Mouse (Mus musculus): Measurements from ENCODE around the gene Narf. TPM values are rescaled to one million over a fixed set of nuclear protein-coding genes. Genes with fewer than 3 reads are reported as not detected.

Narf gene
- 26.2 TPM for polyA plus RNA-seq (2014; fragmentation: Illumina TruSeq; extraction: RNeasy Lipid Tissue Mini Kit (QIAGEN cat#74804); ENCODE audit: low read depth, low replicate concordance)

GRCm38 (mm10) chr11:121236564-121237344 lies at the start of gene Narf:
Gene Narf (plus strand): TSS chr11:121237253.

GRCm38 (mm10) chr11:121204161-121205006 lies 32.7 kb upstream of the Narf start, which contains the start of the genes Hexdc and Ogfod3:
Gene Hexdc (plus strand): TSS chr11:121204433.
Gene Ogfod3 (minus strand): TSS chr11:121204711.

GRCm38 (mm10) chr11:121229018-121229439 lies 8.0 kb upstream of the Narf start, which contains the start of gene Cybc1:
Gene Cybc1 (minus strand): TSS chr11:121229322.

GRCm38 (mm10) chr11:121259160-121260100 lies 22.4 kb downstream of the Narf start, which contains the start of gene Foxk2:
Gene Foxk2 (plus strand): TSS chr11:121259990.

Other genes with a start within 250 kb of the Narf start
- 69.7 TPM for gene Csnk1d, start 245.9 kb upstream of the Narf start, polyA plus RNA-seq (2014; fragmentation: Illumina TruSeq; extraction: RNeasy Lipid Tissue Mini Kit (QIAGEN cat#74804); ENCODE audit: low read depth, low replicate concordance)
- not detected for gene Cd7, start 197.8 kb upstream of the Narf start, polyA plus RNA-seq (2014; fragmentation: Illumina TruSeq; extraction: RNeasy Lipid Tissue Mini Kit (QIAGEN cat#74804); ENCODE audit: low read depth, low replicate concordance)
- 278 TPM for gene Sectm1b, start 173.7 kb upstream of the Narf start, polyA plus RNA-seq (2014; fragmentation: Illumina TruSeq; extraction: RNeasy Lipid Tissue Mini Kit (QIAGEN cat#74804); ENCODE audit: low read depth, low replicate concordance)
- gene Sectm1a, start 156.0 kb upstream of the Narf start, polyA plus RNA-seq (2014; fragmentation: Illumina TruSeq; extraction: RNeasy Lipid Tissue Mini Kit (QIAGEN cat#74804); ENCODE audit: low read depth, low replicate concordance), result 6.2 TPM
- not detected for gene Tex19.2, start 118.6 kb upstream of the Narf start, polyA plus RNA-seq (2014; fragmentation: Illumina TruSeq; extraction: RNeasy Lipid Tissue Mini Kit (QIAGEN cat#74804); ENCODE audit: low read depth, low replicate concordance)
- gene Tex19.1, start 91.1 kb upstream of the Narf start, polyA plus RNA-seq (2014; fragmentation: Illumina TruSeq; extraction: RNeasy Lipid Tissue Mini Kit (QIAGEN cat#74804); ENCODE audit: low read depth, low replicate concordance), result not detected
- gene Uts2r, start 77.0 kb upstream of the Narf start, polyA plus RNA-seq (2014; fragmentation: Illumina TruSeq; extraction: RNeasy Lipid Tissue Mini Kit (QIAGEN cat#74804); ENCODE audit: low read depth, low replicate concordance), result not detected
- 11.2 TPM for gene Hexdc, start 32.8 kb upstream of the Narf start, polyA plus RNA-seq (2014; fragmentation: Illumina TruSeq; extraction: RNeasy Lipid Tissue Mini Kit (QIAGEN cat#74804); ENCODE audit: low read depth, low replicate concordance)
- gene Ogfod3, start 32.5 kb upstream of the Narf start, polyA plus RNA-seq (2014; fragmentation: Illumina TruSeq; extraction: RNeasy Lipid Tissue Mini Kit (QIAGEN cat#74804); ENCODE audit: low read depth, low replicate concordance), result 2.3 TPM
- 13.2 TPM for gene Cybc1, start 7.9 kb upstream of the Narf start, polyA plus RNA-seq (2014; fragmentation: Illumina TruSeq; extraction: RNeasy Lipid Tissue Mini Kit (QIAGEN cat#74804); ENCODE audit: low read depth, low replicate concordance)
- gene Foxk2, start 22.7 kb downstream of the Narf start, polyA plus RNA-seq (2014; fragmentation: Illumina TruSeq; extraction: RNeasy Lipid Tissue Mini Kit (QIAGEN cat#74804); ENCODE audit: low read depth, low replicate concordance), result 12.0 TPM
- 65.0 TPM for gene Wdr45b, start 117.2 kb downstream of the Narf start, polyA plus RNA-seq (2014; fragmentation: Illumina TruSeq; extraction: RNeasy Lipid Tissue Mini Kit (QIAGEN cat#74804); ENCODE audit: low read depth, low replicate concordance)
- 2.1 TPM for gene Rab40b, start 151.0 kb downstream of the Narf start, polyA plus RNA-seq (2014; fragmentation: Illumina TruSeq; extraction: RNeasy Lipid Tissue Mini Kit (QIAGEN cat#74804); ENCODE audit: low read depth, low replicate concordance)
- gene Fn3krp, start 184.1 kb downstream of the Narf start, polyA plus RNA-seq (2014; fragmentation: Illumina TruSeq; extraction: RNeasy Lipid Tissue Mini Kit (QIAGEN cat#74804); ENCODE audit: low read depth, low replicate concordance), result 9.4 TPM
- gene Fn3k, start 197.7 kb downstream of the Narf start, polyA plus RNA-seq (2014; fragmentation: Illumina TruSeq; extraction: RNeasy Lipid Tissue Mini Kit (QIAGEN cat#74804); ENCODE audit: low read depth, low replicate concordance), result 2.0 TPM
- gene Tbcd, start 214.7 kb downstream of the Narf start, polyA plus RNA-seq (2014; fragmentation: Illumina TruSeq; extraction: RNeasy Lipid Tissue Mini Kit (QIAGEN cat#74804); ENCODE audit: low read depth, low replicate concordance), result 26.4 TPM

Data from sigmoid colon, adult 10 weeks (tissue).